Mouse (Mus musculus) embryo, embryonic 10 days (tissue): ENCODE data around the gene Pou3f1.
"Not testable (repeated sequence)": the region's sequence is repeated elsewhere in the genome, so short reads cannot be mapped to it uniquely, and the experiment has no call there.

ENCODE experiments used
- DNase-seq: peaks from one replicate; pipeline ENCODE4 v3.0.0-alpha.2; 2015; ENCODE audit warnings: low spot score

The Pou3f1 gene

DNA sequence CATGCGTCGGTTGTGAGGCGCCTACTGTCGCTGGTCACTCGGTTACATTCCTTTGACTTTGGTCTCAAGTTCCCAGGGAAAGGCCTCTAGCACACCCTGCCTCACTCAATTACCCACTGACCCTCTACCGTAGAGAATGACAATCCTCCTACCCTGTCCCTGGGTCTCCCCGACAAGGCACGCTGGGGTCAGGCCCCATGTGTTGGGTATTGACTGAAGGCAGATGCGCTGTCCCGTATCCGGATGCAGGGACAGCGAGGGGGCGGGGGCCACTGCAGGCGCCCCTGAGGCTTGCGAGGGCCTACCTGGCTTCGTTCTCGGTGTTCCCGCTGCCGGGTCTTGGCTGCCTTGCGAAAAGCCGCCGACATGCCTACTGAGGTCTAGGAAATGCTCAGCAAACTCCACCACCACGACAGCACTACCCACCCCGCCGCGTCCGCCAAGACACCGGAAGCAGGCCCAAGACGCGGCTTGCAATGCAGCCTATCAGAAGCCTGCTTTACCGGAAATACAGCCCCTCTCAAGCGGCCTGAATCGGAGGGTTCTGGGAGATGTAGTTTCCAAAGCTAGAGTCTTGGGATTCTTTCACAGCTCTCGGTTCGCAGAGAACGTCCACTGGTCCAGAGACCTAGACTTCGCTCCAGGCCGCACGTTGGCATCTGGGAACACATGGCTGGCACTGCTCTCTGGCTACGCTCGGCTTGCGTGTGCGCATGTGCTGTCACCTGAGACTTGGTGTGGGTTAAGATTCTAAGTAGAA lies 36.7 kb downstream of the Pou3f1 start, which contains the start of gene Utp11:
Gene Utp11, minus strand, starts transcription at position 466 of the 760 bp plus-strand sequence.
- peak; percentile 96 for DNase-seq

DNA sequence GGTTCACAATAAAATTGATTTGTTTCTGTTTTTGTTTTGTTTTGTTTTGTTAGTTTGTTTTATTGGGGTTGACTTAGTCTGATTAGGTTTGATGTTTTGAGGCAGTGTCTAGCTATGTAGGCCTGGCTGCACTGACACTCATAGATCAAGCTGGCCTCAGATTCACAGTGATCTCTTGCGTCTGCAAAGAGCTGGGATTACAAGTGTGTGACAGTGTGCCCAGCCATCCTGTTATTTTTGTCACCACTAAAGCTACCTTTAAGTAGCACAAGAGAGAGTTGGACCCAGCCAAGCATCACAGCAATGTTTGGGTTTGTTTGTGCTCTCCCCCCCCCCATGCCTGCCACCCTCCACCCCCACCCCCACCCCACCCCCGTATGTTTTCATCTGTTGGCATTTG lies 38.0 kb downstream of the Pou3f1 start:
- DNase-seq: no peak

DNA sequence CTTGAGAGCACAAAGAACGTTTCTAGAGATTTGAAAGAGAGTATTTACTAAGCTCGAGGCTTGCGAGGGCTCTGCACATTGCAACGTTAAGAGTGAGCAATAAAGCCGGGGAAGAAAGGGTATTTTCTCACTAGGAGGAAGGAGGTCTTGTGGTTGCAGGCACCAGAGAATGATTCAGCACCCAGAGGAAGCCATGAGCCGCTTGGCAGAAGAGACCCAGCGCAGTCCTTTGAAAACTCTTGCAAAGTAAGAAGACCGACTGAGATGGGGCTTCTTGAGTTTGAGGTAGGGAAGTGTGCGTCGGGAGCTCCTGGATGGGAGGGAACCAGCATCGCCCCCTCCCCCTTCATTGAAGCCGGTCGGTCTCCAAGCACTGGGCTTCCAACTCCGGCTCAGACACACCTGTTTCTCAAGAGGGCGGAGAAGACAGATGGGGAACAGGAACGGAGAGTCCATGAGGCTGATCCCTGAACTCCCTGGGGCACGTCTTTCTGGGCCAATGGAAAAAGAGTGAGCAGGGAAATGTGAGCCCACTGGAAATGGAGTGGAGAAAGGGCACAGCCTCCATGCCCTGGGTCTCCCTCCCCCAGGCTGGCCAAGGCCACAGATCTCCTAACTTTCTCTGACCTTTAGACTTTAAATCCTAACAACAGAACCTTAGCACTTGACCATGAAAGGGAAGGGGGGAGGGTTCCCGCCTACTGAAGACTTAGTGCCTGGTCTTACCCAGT lies 39.3 kb downstream of the Pou3f1 start:
- DNase-seq: peak; percentile 60

DNA sequence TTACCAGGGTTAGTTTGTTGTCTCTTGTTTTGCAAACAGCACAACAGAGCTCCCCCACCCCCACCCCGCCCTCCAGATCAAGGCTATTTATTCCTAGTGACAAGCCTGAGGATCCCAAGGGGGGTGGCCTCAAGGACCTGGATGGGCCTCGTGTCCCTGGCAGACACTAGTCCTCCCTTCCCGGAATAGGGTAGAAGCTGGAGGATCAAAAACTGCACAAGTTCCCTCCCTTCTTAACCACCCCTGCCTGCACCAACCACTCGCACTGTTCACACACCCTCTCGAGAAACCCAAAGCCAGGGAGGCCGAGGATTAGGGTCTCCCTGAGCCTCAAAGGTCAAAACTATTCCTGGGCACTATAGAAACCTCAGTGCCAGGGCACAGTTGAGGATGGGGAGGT lies 43.2 kb downstream of the Pou3f1 start:
- DNase-seq: peak; percentile 14

DNA sequence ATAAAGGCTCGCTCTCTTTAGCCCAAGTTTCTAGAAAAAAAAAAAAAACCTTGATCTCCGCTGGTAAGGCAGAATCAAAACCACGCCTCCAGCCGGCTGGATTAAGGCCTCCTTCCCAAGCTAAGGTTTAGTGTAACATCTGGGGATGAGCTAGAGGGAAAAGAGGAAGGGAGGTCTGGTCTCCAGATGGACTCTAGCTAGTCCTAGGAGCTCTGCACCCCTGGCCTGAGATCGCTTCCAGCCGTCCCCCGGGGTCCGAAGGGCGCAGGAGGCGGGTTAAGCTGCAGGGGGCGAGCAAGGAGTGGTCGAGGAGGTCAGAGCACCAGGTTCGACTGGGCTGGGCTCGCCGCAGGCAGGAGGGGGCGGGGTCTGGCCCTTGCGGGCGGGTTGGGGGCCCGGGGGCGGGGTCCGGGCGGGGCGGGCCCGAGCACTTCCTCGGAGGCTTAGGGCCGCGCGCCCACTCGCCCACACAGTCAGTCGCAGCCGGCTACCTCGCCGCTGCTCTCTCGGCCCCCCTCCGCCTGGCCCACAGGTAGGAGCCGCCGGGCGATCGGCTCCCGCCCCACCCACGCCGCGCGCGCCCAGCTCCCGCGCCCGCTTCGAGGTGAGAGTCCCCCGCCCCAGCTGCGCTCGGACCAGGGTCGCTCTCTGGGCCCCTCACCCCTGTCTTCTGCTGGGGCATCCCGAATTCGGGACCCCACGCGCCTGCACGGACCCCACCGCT lies 43.8 kb downstream of the Pou3f1 start, which contains the start of gene Fhl3:
Gene Fhl3, plus strand, starts transcription at position 454 of the 724 bp plus-strand sequence.
- DNase-seq: peak; percentile 81

DNA sequence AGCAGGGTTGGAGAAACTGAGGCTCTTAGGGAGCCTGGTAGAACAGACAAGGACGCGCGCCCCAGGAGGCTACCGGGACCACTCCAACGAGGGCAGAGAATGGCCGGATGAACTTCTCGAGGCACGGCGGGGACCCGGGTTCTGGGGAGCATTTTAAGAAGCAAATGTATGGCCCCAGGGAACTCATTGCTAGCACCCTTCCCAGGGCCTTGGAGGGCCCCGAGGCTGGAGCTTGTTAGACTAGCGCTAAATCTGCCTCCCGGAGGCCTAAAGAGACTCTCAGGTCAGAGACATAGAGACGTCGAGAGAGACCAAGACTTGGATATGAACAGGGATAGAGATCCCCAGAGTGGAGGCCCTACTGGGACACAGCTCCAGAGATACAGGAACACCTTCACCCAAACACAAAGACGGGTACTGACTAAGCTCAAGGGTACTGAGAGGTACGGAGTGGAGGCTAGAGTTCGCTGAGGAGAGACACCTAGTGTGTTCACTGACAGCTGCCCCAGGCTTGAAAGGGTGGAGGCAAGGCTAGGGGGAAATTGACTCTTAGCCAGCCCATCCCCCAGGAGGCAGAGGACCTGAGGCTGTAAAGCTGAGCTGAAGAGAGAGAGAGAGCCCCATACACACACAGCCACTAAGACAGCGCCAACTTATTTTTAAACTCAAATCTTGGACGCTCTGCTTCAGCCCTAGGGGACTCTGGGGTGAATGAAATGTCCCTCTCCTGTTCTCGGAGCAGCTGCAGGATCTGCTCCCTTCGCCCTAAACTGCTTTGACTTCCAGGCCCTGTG lies 44.6 kb downstream of the Pou3f1 start:
- peak; percentile 64 for DNase-seq

DNA sequence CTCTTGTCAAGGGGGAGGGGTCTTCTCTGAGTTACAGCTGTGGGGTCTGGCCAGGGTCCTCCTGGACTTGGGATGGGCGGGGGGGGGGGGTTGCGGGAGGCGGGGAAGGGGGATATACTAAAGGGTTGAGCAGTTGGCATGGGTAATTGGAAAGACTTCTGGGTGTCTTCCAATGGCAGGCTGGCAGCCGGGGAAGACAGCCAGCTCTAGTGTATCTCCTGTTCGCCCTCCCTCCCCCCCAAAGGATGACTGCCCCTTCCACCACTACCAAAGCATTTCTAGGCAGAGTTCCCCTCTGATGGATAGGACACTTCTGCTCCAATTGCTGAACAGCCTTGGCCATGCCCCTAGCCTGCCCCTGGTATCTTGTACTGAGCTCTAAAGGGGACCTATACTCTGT lies 45.3 kb downstream of the Pou3f1 start:
- DNase-seq: no peak

DNA sequence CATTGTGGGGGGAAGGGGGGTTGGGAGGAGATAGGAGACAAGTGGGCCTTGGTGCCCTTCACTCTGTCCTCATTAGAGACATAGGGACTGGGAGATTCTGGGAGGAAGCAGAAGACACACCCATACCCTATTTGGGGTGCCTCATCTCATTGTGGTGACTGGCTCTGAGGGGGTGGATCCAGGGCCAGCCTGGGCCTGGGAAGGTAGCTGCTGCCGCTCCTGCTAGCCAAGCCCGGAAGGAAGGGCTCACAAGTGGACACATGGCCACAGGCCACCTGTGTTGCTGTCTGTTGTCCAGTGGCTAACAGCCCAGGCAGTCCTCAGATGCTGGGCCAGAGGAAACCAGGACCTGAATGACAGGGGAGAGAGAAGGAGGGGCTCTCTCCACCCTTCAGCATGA lies 46.8 kb downstream of the Pou3f1 start:
- DNase-seq: no peak

DNA sequence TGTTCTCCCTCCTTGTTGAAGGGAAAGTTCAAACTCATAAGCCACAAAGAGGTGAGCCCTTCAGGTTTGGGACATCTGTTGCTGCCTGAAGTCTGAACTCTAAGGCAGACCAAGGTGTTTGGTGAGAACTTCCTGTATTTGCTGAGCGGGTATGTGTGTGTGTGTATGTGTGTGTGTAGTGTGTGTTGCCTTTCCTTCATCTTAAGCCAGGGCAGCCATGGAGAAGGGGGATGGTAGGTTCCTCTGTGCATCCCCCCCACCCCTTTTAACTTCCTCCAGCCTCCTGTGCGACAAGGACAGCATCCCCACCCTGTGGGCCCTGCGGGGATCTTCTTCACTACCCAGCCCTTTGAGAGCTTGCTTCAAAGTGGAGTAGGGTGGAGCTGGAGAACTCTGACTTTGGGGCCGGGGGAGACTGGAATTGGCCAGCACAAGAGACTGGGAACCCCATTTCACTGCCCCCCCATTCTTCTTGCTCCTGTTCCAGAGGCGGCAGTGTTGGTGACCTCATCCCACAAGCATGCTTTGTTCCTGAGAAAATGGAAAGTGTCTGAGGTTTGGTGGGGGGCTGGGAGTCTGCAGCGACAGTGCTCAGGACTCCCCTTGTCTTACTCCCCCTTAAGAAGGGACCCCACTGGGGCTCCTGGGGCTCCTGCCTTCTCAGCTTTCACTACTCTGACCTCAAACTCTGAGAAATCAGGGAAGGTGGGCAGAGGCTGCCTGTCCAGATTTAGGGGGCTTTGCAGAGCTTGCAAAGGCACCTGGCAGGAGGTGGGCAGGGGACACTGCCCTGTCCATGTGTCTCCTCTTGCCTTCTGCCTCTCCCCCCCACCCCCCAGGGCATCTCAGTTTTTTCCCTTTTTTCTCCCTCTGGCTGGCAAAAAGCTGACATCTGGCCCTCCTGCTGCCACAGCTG lies 47.5 kb downstream of the Pou3f1 start:
- peak; percentile 43 for DNase-seq

DNA sequence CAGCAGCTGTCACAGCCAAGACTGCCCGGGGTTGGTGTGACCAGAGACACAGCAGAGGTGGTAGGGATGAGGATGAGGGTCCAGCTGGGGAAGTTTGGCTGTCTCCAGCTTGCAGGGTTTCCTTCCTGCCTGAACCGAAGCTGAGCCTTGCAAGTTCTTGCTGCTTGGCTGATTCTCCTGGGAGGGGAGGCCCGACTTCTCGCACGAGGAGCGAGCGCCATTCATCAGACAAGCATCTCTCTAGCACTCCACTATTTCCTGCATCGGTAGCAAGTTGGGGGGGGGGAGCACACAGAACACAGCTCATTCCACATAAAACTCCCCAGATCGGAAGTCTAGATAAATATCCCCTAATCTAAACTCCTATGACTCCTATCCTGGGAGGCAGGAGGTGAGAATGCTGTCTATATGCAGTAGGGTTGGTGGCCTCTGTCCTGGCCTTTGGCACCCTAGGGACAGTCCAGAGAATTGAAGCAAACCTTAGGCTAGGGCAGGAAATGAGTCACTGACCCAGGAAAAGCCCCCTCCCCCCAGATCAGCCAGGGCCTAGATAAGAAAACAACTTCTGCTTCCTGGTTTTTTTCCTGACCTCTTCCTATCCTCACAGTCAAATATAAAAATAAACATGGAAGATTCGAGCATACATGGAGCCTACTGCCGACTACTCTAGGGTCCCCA lies 48.3 kb downstream of the Pou3f1 start:
- DNase-seq: peak; percentile 58

DNA sequence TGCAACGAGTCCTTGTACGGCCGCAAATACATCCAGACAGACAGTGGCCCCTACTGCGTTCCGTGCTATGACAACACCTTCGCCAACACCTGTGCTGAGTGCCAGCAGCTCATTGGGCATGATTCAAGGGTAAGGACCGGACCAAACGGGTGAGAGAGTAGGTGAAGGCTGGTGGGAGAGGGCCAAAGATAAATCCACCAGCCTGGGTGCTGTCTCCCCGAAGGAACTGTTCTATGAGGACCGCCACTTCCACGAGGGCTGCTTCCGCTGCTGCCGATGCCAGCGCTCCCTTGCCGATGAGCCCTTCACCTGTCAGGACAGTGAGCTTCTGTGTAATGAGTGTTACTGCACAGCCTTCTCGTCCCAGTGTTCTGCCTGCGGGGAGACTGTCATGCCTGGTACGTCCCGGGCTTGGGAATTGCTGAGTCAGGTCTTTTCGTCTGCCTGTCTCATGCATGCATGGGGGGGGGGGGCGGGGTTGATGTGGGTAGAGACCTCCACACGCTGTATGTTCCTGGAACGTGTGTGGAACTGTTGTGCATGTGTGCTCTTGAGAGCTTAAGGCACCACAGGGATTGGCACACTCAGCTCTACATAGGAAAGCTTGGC lies 49.2 kb downstream of the Pou3f1 start:
- no peak for DNase-seq

DNA sequence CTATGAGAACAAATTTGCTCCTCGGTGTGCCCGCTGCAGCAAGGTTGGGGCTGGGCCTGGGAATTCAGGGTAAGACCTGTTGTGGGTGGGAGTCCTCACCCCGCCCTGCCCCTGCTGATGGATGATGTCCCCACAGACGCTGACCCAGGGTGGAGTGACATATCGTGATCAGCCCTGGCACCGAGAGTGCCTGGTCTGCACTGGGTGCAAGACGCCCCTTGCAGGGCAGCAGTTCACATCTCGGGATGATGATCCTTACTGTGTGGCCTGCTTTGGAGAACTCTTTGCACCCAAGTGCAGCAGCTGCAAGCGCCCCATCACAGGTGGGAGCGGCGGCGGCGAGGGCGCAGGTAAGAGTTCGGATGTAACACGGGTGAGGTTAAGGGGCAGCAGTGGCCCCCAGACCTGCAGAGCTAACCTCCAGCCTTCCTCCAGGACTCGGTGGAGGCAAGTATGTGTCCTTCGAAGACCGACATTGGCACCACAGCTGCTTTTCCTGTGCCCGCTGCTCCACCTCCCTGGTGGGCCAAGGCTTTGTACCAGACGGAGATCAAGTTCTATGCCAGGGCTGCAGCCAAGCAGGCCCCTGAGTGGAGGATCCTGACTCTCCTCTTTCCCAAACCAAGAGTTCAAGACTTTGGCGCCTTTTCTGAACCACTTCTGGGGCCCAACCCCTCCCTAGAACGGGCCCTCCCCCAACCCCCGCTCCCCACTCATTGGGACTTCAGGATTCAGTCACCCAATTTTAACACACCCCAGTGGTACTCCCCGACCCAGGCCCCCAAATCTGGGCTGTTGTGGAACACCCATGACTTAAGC lies 51.0 kb downstream of the Pou3f1 start:
- not testable (repeated sequence) for DNase-seq

DNA sequence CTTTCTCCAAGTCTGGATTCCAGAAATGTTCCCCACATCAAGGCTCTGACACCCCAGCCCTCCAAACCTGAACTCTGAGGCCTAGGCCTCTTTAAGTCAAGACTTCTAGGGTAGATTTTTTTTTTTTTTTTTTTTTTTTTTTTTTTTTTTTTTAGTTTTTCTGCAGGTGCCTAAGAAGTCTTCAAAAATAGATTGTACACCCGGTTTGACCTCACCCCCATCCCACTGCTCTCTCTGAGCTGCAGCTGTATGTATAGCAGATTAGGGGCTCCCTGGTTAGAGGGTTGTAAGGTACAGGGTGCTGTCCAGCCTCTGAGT lies 51.6 kb downstream of the Pou3f1 start:
- not testable (repeated sequence) for DNase-seq

DNA sequence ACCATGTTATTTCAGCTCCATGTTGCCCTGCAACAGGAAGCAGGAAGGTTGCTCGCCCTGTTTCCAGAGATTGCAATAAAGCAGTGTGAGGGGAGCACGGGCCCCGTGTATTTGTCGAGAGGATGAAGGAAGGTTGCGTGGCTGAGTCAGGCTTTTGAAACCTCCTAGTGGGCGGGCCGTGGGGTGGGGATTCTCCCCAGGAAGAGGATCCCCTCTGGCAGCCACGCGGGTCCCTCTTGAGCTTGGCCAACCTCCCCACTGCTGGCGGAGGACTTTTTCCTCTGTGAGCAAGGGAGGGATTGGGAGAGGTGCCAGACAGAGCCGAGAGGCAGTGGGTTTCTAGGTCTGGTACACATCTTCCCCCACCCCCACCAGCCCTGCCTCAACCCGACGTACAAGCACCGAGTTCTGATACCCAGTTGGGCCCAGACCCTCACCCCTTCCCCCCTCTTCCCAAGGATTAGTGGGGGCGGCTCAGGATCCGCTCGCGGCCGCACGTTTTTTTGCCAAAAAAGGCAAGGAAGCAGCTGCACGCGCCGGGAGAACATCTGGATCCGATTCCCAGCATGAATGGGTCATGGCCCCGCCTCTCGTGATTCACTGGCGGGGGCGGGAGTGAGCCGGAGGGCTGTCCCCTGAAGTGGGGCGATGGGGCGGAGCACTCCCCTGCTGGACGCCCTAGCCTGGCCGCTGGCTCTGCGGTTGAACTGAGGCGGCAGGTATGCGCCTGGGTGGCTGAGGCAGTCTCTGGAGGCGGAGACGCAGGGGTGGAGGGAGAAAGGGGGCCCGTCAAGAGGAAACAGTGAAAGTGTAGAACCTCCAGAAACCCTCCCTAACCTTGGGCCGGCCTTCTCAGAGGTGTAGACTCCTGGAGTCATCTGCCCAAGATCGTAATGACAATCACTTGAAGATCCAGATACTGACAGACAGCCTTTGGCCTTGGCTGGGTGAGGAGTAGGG lies 52.2 kb downstream of the Pou3f1 start:
- DNase-seq: peak; percentile 93

DNA sequence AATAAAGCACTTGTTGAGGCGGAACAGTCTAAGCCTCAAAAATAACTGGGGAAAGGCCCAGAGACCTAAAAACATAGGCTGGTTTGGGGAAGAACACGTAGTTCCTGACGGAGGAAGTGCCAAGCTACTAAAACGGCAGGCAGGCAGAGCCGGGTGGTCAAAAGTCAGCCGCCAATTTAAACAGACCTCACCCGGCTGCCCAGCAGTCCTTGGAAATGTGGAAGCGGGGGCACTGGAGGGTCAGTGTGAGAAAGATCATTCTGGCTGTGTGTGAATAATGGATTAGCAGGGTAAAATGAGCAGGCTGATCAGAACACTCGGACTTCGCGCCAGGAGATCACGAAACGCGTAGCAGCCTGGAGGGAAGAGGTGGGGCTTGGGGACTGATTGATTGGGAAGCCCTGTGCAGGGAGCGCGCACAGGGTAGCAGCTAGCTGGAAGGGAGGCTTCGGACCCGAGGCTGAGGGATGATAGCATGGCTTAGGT lies 53.4 kb downstream of the Pou3f1 start:
- peak; percentile 84 for DNase-seq
